Mouse (Mus musculus) heart, postnatal 14 days (tissue): Measurements from ENCODE around the gene Pigv. TPM values are rescaled to one million over a fixed set of nuclear protein-coding genes. Genes with fewer than 3 reads are reported as not detected.
"Not testable (repeated sequence)": the region's sequence is repeated elsewhere in the genome, so short reads cannot be mapped to it uniquely, and the experiment has no call there.

Experiments used
- DNase-seq, 2 experiments: peaks; one replicate each; pipeline ENCODE4 v3.0.0; 2021 to 2022
- intact Hi-C: fragments of 180-260 bp; cut with DNase I; formaldehyde crosslinking; loops from one replicate; pipeline ENCODE4 v1.15.1; 2025
- total RNA-seq, 2 experiments: library from RNA; stranded (reverse); gene quantifications; 2 replicates each; pipeline ENCODE4 v1.2.3; 2021

The Pigv gene
- total RNA-seq, 2 experiments from 2014 or later = 10.4 to 10.7 TPM

DNA sequence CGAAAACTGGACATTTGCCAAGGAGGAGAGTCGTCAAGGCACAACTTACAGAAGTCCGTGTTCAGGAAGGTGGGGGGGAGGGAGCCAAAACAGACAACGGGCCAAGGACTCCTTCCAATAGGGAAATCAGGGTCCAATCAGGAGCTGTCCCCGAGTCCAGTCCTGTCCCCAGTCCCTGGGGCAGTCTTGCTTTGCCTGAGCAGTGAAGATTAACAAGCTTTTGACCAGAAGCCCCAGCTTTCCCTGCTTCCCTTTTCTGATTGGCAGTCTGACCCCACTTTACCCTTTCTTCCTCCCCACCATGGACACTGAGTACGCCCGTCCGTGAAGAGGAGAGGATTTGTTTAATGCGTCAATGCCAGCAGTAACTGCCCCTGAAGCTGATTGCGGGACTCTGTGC lies 21.0 kb downstream of the Pigv start:
- intact Hi-C loops = loop anchor here (2.0 kb wide), 1 partner anchor 19 kb away; no protein-coding TSS in a partner anchor

DNA sequence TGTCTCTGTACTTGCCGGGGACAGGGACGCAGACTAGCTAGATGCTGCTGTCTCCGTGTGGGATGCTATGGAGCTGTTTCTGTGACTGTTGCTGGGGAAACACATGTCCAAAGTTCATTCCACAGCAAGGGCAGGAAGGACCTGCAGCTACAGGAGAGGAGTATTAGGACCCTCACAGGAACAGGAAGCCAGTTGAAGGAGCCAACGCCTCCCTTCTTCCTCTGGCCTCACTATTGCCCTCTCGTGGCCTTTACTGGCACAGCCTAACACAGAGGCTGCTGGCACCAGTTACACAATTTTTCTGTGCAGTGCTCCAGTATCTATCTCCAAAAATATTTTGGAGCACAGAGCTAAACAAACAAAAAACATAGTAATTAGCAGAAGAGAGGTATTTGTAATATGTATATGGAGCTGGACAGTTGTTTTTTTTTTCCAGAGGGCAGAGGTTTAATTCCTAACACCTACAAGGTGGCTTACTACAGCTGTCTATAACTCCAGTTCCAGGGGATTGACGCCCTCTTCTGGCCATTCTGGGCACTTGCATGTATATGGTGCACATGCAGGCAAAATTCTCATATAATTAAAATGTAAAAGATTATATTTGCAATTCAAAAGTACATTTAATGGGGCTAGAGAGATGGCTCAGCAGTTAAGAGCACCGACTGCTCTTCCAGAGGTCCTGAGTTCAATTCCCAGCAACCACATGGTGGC lies 22.3 kb downstream of the Pigv start, which contains the start of gene Zdhhc18:
Zdhhc18 (minus strand) TSS at position 166 of the 711 bp plus-strand sequence.
- intact Hi-C loops = loop anchor here (1.0 to 5.0 kb wide), 3 partner anchors 17 to 57 kb away; no protein-coding TSS in a partner anchor
- DNase-seq = peak; percentile 81 to 91

More for the DNA sequence above, 21.0 kb downstream of the Pigv start:
- DNase-seq = no peak

DNA sequence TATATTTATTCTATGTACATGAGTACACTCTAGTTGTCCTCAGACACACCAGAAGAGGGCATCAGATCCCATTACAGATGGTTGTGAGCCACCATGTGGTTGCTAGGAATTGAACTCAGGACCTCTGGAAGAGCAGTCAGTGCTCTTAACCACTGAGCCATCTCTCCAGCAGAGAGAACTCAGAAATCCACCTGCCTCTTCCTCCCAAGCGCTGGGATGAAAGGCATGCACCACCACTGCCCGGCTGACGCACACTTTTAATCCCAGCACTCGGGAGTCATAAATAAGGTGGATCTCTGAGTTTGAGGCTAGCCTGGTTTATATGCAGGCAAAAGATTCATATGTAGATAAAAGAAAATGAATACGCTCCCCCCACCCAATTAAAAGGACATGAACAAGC lies 23.0 kb downstream of the Pigv start:
- DNase-seq = not testable (repeated sequence)
- intact Hi-C loops = loop anchor here (5.0 kb wide), 1 partner anchor 37 kb away; no protein-coding TSS in a partner anchor

DNA sequence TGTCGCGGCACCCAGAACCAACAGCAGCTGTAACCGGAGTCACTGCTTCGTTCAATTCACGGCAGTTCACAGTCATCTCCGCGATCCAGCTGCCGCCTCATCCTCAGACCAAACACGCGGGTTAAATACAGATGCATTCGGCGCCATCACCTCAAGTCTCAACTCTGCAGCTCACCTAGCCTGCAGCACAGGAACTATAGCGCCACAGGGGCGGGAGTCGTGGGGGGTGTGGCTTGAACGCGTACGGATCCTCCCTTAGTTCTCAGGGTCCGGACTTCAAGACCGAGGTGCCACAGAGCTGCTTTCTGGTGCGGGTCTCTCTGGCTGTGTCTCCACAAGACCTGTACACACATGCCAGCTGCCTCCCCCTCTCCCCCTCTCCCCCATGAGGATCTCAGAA lies 26.8 kb downstream of the Pigv start:
- DNase-seq = no peak
- intact Hi-C loops = loop anchor here (5.0 kb wide), 1 partner anchor 33 kb away; no protein-coding TSS in a partner anchor

DNA sequence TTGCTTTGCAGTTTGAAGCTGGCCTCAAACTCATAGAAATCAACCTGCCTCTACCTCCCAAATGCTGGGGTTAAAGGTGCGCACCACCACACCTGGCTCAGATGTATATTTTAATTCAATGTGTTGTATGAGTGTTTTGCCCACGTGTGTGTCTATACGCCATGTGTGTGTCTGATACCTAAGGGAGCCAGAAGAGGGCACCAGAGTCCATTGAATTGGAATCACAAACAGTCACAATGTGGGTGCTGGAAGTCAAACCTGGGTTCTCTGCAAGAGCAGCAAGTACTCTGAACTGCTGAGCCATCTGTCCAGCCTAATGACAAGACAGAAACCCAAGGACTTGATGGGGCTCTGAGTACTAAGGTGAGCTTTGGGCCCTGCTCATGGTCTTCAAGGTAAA lies 27.3 kb downstream of the Pigv start:
- intact Hi-C loops = loop anchor here (5.0 kb wide), 1 partner anchor 33 kb away; no protein-coding TSS in a partner anchor
- DNase-seq = no peak

DNA sequence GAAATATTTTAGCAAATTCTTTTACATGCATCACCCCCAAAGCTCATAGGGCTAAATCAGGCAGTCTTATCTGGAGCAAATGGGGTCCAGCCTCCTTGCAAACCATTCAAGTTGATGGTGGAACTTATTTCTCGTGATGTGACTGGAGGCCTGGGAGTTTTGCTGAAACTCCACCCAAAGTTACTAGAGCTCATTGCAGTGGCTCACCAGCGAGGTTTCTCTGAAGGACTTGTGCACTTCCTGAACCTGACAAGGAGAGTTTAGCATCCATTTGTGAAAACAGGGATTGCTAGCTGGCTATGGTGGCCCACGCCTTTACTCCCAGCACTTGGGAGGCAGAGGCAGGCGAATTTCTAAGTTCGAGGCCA lies 38.4 kb downstream of the Pigv start:
- intact Hi-C loops = no loop called here
- no peak for DNase-seq

DNA sequence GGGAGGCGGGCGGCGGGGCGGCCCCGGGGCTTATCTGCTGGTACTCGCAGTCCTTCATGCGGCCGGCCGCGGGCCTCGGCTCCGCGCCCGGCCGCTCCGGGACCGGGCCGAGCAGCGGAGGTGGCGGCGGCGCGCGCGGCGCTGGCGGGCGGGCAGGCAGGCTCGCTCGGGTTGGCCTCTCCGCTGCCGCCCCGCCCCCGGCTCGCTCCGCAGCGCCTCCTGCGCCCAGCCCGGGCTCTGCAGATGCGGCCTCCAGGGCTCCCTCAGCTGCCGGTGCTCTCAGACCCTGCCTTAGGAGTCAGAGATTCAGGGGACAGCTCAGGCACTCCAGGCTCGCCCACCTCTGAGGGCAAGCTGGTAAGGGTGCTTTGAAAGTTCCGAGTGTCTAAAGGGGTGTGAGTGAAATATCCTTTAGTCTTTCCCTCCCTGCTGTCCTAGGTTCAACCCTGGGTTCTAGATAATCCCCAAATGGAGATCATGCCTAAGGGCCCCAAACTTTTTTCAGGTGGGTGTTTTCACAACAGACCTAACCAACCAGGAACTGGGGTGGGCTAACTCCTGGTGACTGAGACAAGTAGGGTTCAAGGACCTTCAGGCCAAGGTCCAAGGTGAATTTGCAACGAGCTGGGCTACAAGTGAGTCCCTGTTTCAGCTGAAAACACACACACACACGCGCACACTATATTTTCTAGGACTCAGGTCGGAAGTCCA lies 39.0 kb downstream of the Pigv start:
- peak; percentile 96 to 97 for DNase-seq
- intact Hi-C loops = loop anchor here (2.0 kb wide), 2 partner anchors 17 to 25 kb away; partner anchors contain the start of gene Zdhhc18

DNA sequence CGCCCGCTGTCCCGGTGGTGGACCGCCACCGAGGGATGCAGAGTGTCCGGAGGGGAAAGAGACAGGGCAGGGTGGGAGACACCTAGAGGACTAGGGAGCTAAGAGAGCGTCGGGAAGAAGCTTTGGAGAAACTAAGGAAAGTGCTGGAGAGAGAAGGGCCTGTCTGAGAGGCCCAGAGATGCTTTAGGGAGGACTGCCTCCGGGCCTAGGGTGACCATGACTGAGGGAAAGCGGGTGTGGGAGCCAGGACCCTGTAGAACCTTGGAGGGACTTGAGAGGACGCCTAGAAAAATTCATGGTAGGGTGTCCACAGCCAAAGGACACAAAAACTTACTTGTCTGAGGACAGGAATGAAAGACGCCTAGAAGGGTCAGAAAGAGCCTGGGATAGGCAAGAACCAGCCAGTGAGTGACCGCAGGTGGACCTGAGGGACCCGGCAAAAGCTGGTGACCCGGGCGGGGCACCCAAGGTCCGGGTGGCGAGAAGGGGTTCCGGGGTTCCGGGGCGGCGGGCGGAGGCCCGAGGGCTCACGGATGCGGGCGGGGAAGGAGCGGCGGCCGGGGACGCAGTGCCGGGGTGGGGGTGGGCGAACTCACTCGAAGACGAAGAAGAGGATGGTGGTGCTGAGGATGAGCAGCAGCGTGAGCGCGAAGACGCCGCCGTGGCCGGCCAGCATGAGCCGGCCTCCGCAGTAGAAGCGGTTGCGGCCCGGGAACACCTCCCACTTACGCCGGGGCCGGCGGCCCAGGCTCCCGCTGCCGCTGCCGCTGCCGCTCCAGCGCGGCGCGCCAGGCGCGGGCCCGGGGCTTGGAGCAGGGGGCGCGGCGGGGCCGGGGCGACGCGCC lies 39.7 kb downstream of the Pigv start:
- intact Hi-C loops = loop anchor here (2.0 kb wide), 2 partner anchors 18 to 24 kb away; partner anchors contain the start of gene Zdhhc18
- DNase-seq = peak; percentile 19 to 24

DNA sequence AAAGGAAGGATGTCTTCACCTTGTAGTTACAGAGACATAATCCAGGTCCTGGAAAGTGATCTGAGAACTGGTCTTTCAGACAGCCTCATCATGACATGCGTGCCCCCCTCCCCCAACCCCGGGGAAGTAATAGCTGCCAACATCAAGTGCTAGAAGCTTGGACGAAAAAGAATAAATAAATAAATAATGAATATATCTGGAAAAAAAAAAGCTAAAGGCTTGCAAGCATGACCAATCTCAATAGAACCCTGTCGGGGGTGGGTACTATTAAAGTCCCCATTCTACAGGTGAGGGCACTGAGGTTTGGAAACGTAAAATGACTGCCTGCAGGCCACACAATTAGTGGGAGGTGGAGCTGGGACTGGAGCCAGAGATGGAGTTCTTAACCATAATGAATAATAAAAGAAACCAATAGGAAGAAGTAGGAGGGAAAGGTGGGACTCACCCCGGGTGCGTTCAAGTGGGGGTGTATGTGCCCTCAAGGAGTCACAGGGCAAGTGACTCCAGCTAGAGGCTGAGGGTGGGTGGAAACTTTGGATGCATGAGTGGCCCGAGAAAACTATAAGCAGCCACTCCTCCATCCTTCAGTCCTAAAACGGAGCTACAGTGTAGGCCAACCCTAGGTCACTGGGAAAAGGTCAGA lies 40.6 kb downstream of the Pigv start:
- peak; percentile 21 to 24 for DNase-seq
- intact Hi-C loops = loop anchor here (2.0 kb wide), 2 partner anchors 19 to 23 kb away; partner anchors contain the start of gene Zdhhc18

DNA sequence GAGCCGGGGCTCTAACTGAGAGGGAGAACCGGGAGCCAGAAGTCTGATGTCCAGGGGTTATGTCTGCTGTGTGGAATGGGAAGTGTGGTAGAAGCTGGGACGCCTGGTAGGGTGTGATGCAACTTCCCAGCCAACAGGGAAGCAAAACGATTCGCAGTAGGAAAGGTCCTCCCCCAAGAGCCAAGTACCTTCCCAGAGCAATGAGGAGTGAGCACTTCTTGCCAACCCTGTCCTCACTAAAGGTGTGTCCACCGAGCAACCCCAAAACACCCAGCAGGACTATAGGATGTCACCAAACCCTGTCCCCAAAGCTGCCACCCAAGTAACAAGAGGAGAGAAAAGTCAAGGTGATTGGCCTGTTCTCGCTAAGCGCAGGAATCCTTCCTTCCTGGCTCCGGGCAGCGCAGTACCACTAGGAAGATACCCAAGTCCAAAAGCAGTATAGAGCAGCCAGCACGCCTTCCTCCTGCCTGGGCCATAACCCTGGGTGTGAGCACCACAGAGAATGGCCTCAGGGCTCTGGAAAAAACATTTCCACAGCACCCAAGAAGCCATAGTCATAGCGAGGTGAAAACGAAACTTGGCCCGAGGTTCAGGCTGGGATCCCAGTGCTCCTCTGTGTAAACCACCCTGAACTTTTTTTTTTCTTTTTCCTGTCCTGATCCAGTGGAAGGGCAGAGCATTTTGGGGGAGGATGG lies 41.2 kb downstream of the Pigv start:
- peak; percentile 14 to 21 for DNase-seq
- intact Hi-C loops = no loop called here

DNA sequence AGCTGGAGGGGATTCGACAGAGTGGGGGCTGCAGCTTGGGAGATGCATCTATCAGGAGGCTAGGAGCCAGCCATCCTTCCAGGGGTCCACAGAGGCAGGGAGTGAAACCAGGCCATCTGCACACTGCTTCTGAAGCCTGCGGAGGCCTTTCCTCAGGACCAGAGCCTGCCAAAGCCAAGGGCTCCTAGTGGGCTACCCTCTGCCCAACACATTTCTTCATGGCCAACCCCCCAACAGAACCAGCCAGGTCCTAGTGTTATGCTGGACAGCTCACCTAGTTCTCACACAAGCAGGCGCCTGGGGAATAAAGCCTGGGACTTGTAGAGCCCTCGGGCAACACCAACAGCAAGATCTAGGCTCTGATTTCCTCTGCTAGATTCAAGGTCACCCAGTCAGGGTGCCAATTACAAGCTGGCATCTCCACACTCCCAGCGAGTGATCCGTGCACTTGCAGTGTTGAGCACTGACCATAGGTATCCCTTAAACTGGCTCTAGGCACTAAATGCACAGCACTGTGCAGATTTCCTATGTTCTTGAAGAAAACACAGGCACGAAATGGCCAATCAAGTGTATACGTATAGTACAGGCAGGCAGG lies 42.0 kb downstream of the Pigv start:
- no peak for DNase-seq
- intact Hi-C loops = no loop called here

DNA sequence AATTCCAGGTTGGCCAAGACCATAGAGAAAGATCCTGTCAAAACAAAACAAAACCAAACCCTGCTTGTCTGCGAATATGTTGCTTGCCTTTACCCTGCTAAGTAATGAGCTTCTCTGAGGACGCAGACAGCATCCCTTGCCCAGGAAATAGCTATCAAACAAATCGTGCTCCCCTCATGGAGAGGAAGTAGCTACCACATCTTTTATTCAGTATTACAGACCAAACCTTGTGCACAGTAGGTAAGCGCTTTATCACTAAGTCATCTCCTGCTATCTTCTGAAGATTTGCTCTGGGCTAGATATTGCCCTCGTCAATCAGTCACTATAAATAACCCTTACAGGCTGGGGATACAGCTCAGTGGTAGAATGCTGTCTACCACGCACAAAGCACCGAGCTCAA lies 43.3 kb downstream of the Pigv start:
- intact Hi-C loops = no loop called here
- DNase-seq = no peak

DNA sequence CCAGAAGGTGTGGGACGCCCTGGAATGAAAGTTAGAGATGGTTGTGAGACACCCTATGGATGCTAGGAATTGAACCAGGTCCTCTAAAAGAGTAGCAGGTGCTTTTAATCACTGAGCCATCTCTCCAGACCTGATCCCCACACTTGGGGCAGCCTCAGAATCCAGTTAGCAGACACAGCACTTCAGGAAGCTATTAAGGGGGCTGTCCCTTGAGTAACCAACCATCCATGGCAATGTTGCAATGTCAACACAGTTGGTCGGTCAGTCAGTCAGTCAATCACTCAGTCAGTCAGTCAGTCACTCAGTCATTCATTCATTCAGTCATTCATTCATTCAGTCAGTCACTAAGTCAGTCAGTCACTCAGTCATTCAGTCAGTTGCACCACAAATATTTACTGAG lies 43.9 kb downstream of the Pigv start:
- intact Hi-C loops = no loop called here
- DNase-seq = no peak

DNA sequence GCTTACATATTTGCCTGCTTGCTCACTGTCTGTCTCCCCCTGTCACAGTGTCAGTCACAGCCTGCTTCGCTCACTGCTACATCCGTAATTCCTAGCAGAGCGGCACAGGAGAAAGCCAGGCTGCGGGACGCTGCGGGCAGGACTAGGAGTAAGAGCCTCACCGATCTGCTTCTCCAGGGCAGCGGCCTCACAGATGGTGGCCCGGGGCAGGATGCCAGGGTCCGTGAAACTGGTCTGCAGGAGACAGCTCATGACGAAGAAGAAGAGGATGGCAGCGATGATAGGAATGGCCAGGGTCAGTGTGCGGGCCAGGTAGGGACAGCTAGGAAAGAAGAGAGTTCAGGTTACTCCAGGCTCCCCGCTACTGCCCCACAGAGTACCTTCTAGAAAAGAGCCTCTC lies 45.4 kb downstream of the Pigv start:
- intact Hi-C loops = no loop called here
- no peak for DNase-seq

DNA sequence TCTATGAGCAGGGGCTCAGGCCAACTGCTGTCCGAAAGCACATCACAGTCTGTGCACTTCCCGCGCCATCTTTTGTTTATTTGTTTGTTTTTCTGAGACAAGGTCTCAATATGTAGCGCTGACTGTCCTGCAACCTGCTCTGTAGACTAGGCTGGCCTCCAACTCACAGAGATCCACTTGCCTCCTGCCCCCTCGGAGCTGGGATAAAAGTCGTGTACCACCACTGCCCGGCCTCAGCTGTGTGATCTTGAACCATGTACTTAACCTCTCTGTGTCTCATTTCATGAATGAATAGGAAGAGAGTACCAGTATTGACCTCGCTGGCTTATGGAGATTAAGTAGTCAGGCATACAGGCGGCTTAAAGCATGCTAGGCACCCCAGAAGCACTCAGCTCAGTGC lies 45.8 kb downstream of the Pigv start:
- intact Hi-C loops = no loop called here
- DNase-seq = no peak

DNA sequence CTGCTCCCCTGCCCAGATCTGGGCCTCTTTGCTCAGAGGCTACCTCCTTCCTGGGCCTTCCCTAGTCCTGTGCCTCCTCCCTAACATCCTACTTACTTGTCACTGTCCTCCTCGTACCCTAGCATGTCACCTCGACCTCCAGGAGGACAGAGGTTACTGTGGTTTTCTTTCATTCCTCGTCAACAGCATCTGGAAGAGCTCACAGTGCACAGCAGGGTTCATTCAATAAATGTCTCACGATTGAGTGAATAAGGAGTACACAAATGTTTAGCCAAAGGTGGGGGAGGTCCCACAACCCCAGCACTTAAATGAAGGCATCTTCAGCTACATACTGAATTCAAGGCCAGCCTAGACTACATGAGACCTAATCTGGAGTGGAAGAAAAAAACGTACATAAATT lies 46.2 kb downstream of the Pigv start:
- intact Hi-C loops = no loop called here
- DNase-seq = no peak

DNA sequence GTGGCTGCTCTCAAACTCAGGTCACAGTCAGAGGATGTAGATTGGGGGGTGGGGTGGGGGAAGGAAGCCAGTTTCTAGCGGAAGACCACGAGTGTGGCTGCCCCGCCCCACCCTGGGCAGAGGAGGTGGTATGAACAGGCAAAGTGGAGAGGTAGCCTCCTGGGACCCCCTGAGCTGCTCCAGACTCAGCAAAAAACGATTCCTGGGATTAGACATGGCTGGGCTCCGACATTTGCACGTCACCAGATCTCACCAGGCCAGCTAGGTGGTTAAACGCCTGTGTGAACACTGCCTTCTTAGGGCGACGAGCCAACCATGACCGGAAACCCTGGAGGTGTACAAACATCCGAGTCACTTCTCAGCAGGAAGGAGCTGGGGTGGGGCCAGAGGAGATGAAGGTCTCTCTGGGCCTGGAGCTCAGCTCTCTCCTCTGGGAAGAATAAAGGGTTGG lies 46.8 kb downstream of the Pigv start:
- DNase-seq = peak; percentile 70 to 72
- intact Hi-C loops = no loop called here

DNA sequence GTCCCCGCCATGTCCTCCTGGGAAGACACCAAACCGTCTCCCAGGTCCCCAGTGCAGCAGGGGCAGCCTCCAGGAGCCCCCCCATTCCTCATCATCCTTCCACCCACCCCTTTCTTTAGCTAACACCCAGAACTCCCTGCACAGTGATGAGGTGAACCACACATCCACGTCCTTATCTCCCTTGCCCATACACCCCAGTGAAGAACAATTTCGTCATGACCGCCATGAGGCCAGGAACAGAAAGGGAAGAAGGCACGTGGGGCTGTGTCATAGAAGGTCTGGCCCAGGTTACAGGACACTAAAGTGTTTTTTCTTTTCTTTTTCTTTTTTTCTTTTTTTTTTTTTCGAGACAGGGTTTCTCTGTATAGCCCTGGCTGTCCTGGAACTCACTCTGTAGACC lies 47.6 kb downstream of the Pigv start:
- intact Hi-C loops = no loop called here
- DNase-seq = no peak

DNA sequence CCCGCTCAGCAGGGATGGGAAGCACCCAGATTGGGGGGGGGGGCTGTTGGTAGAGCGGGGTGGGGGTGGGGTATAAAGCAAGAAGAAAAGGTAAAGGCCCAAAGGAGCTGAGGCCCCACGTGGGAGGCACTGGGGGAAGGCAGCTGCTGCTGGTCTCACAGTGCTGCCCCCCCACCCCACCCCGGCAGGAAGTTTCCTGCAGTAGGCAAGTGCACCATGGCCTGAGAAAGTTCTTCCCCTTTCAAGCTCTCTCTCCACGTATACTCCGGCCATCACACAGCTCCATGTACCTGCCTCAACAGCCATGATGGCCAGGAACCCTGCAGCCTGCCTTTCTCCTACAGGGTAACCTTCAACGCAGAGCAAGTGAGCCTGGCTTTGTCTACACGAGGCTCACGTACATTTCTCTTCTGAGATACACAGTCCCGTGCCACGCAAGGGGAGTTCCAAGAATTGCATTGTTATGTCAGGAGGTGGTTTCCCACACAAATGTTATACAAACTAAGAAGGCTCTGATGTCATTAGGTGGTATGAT lies 50.2 kb downstream of the Pigv start:
- no peak for DNase-seq
- intact Hi-C loops = no loop called here
